In the genomic region with DNA sequence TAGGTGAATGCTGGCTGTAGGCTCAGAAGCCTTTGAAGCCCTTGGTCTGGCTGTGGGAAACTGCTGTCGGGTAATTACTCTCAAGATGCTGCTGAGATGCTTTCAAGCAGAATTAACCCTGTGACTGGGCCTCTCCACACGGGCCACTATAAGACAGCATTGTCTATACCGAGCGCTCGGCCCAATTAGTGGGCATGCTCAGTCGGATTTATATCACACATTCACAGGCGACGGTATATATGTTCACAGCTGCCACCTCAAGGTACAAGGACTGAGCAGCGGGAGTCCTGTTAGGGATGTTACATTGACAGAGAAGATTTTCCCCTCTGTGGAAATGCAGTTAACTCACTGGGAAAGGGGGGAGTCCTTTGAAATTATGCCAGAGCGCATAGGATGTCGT, we compare ENCODE assay signal across 14 mouse cellular contexts.
DNase-seq lines count a peak whose midpoint lies in the region; ATAC-seq lines count a peak whose summit lies in the region.
"Had no signal": no experiment of that assay in that cellular context is flagged by ENCODE, and none has a peak within 500 bp of the region (broad histone marks: within the 10 kb centered on the region; RNA-seq: fewer than 3 reads in every experiment).

No protein-coding gene starts in this region.

- no peak overlapping the region for H3K4me2 ChIP-seq in hindbrain, embryonic 12.5 days (replicated peaks)
- H3K4me2 ChIP-seq in hindbrain, embryonic 16.5 days (ENCODE audit: low read length) = no peak overlapping the region
- H3K4me2 ChIP-seq in embryonic facial prominence, embryonic 11.5 days (ENCODE audit: low read depth, low read length) = no peak overlapping the region
- H3K4me2 ChIP-seq in limb, embryonic 11.5 days (ENCODE audit: low read depth, severe bottlenecking) = no peak overlapping the region
- H3K4me2 ChIP-seq in neural tube, embryonic 13.5 days = peak overlapping the region; percentile 25; the same call in 1 of the 2 replicates
- H3K4me2 ChIP-seq: heart, embryonic 15.5 days; lung, embryonic 15.5 days had no signal

- H3K36me3 ChIP-seq in hindbrain, embryonic 12.5 days = no peaks in the 10 kb centered on the region
- H3K36me3 ChIP-seq in hindbrain, embryonic 16.5 days (ENCODE audit: control insufficient read depth, insufficient read depth, low read length) = no peaks in the 10 kb centered on the region
- no peaks in the 10 kb centered on the region for H3K36me3 ChIP-seq in embryonic facial prominence, embryonic 11.5 days (replicated peaks; ENCODE audit: control insufficient read depth, insufficient read depth, low read depth, low read length)
- H3K36me3 ChIP-seq in limb, embryonic 11.5 days (ENCODE audit: control insufficient read depth, insufficient read depth, low read length) = no peaks in the 10 kb centered on the region; the same call in 1 of the 2 replicates
- H3K36me3 ChIP-seq in neural tube, embryonic 13.5 days = no peaks in the 10 kb centered on the region
- H3K36me3 ChIP-seq: lung, embryonic 15.5 days had no signal

- peak; percentile 30 for DNase-seq in embryonic facial prominence, embryonic 11.5 days (ENCODE audit: low spot score)
- DNase-seq in limb, embryonic 11.5 days (ENCODE audit: low spot score) = peak; percentile 22
- no peak for DNase-seq in right cerebral cortex, postnatal 36 days (ENCODE audit: low spot score in 2 of 2)
- no peak for DNase-seq in layer of hippocampus, postnatal 36 days
- DNase-seq in heart, postnatal 36 days = no peak
- DNase-seq: adrenal gland, postnatal 10 days; gastrocnemius, postnatal 36 days; kidney, postnatal 25 days had no signal

- H3K9ac ChIP-seq in hindbrain, embryonic 12.5 days = no peak overlapping the region
- H3K9ac ChIP-seq in hindbrain, embryonic 16.5 days (ENCODE audit: low read depth, low read length) = no peak overlapping the region
- H3K9ac ChIP-seq in embryonic facial prominence, embryonic 11.5 days (replicated peaks; ENCODE audit: low read length) = no peak overlapping the region
- H3K9ac ChIP-seq in limb, embryonic 11.5 days (ENCODE audit: low read length) = no peak overlapping the region
- no peak overlapping the region; the same call in 1 of the 2 replicates for H3K9ac ChIP-seq in neural tube, embryonic 13.5 days
- H3K9ac ChIP-seq: heart, embryonic 15.5 days; lung, embryonic 15.5 days had no signal

- peak; percentile 54; the same call in 1 of the 2 replicates for ATAC-seq in hindbrain, embryonic 12.5 days (ENCODE audit: low FRiP score)
- ATAC-seq in hindbrain, embryonic 16.5 days = no peak
- peak; percentile 45; the same call in 1 of the 2 replicates for ATAC-seq in embryonic facial prominence, embryonic 11.5 days (replicated peaks; ENCODE audit: insufficient number of reproducible peaks, low FRiP score, low TSS enrichment, low read depth)
- no peak for ATAC-seq in limb, embryonic 11.5 days (ENCODE audit: insufficient number of reproducible peaks, low FRiP score, low TSS enrichment, low read depth)
- no peak for ATAC-seq in neural tube, embryonic 13.5 days (ENCODE audit: low read depth)
- ATAC-seq: intestine, embryonic 16.5 days had no signal

- H3K4me1 ChIP-seq in hindbrain, embryonic 12.5 days = peaks cover 12% of the 10 kb centered on the region; the same call in 1 of the 2 replicates
- no peaks in the 10 kb centered on the region; the same call in 1 of the 2 replicates for H3K4me1 ChIP-seq in hindbrain, embryonic 16.5 days (ENCODE audit: control insufficient read depth, insufficient read depth, low read depth, low read length)
- H3K4me1 ChIP-seq in embryonic facial prominence, embryonic 11.5 days (ENCODE audit: control insufficient read depth, insufficient read depth, low read length) = peaks cover 6% of the 10 kb centered on the region
- peaks cover 10% of the 10 kb centered on the region; the same call in 1 of the 2 replicates for H3K4me1 ChIP-seq in limb, embryonic 11.5 days (ENCODE audit: control insufficient read depth, insufficient read depth, low read length)
- H3K4me1 ChIP-seq in neural tube, embryonic 13.5 days (replicated peaks) = peaks cover 10% of the 10 kb centered on the region

- 47% methylated on average over 11 of the region's 11 CpGs for WGBS in hindbrain, embryonic 12.5 days
- 37% methylated on average over 11 of the region's 11 CpGs for WGBS in hindbrain, embryonic 16.5 days
- 64% methylated on average over 11 of the region's 11 CpGs for WGBS in embryonic facial prominence, embryonic 11.5 days
- WGBS in limb, embryonic 11.5 days = 38% methylated on average over 11 of the region's 11 CpGs
- WGBS in neural tube, embryonic 13.5 days = 18% methylated on average over 11 of the region's 11 CpGs

- intact Hi-C loops in heart, postnatal 36 days (cut with DNase I) = no loop called here

- H3K4me3 ChIP-seq in hindbrain, embryonic 12.5 days = no peak overlapping the region
- no peak overlapping the region for H3K4me3 ChIP-seq in hindbrain, embryonic 16.5 days (ENCODE audit: low read length)
- no peak overlapping the region for H3K4me3 ChIP-seq in embryonic facial prominence, embryonic 11.5 days (ENCODE audit: low read depth, low read length)
- no peak overlapping the region for H3K4me3 ChIP-seq in limb, embryonic 11.5 days (ENCODE audit: low read depth, low read length)
- no peak overlapping the region for H3K4me3 ChIP-seq in neural tube, embryonic 13.5 days
- H3K4me3 ChIP-seq: heart, embryonic 15.5 days; lung, embryonic 15.5 days had no signal

- H3K27ac ChIP-seq in hindbrain, embryonic 12.5 days = no peak overlapping the region
- H3K27ac ChIP-seq in hindbrain, embryonic 16.5 days (ENCODE audit: low read depth, low read length) = no peak overlapping the region
- H3K27ac ChIP-seq in embryonic facial prominence, embryonic 11.5 days (replicated peaks; ENCODE audit: low read depth, low read length) = no peak overlapping the region
- H3K27ac ChIP-seq in limb, embryonic 11.5 days (replicated peaks; ENCODE audit: low read depth, low read length) = no peak overlapping the region
- no peak overlapping the region for H3K27ac ChIP-seq in neural tube, embryonic 13.5 days (replicated peaks)
- H3K27ac ChIP-seq: heart, embryonic 15.5 days; lung, embryonic 15.5 days had no signal

- H3K9me3 ChIP-seq in hindbrain, embryonic 12.5 days (replicated peaks) = no peaks in the 10 kb centered on the region
- no peaks in the 10 kb centered on the region for H3K9me3 ChIP-seq in hindbrain, embryonic 16.5 days (ENCODE audit: control insufficient read depth, low read length)
- no peaks in the 10 kb centered on the region for H3K9me3 ChIP-seq in embryonic facial prominence, embryonic 11.5 days (replicated peaks; ENCODE audit: control insufficient read depth, low read length)
- H3K9me3 ChIP-seq in limb, embryonic 11.5 days (ENCODE audit: control insufficient read depth, low read length) = no peaks in the 10 kb centered on the region
- H3K9me3 ChIP-seq in neural tube, embryonic 13.5 days = no peaks in the 10 kb centered on the region
- H3K9me3 ChIP-seq: heart, embryonic 15.5 days; lung, embryonic 15.5 days had no signal

- no peaks in the 10 kb centered on the region for H3K27me3 ChIP-seq in hindbrain, embryonic 12.5 days
- H3K27me3 ChIP-seq in hindbrain, embryonic 16.5 days (replicated peaks; ENCODE audit: control insufficient read depth, insufficient read depth, low read length) = no peaks in the 10 kb centered on the region
- H3K27me3 ChIP-seq in embryonic facial prominence, embryonic 11.5 days (ENCODE audit: control insufficient read depth, insufficient read depth, low read length) = no peaks in the 10 kb centered on the region
- no peaks in the 10 kb centered on the region for H3K27me3 ChIP-seq in limb, embryonic 11.5 days (ENCODE audit: control insufficient read depth, insufficient read depth, low read length)
- no peaks in the 10 kb centered on the region for H3K27me3 ChIP-seq in neural tube, embryonic 13.5 days
- H3K27me3 ChIP-seq: heart, embryonic 15.5 days; lung, embryonic 15.5 days had no signal

Comparison
In these comparisons a context has a peak if more than half of its experiments do, and no peak if none do; other contexts are left out.
1. ATAC-seq: peak in hindbrain, embryonic 12.5 days (single experiment) and embryonic facial prominence, embryonic 11.5 days (single experiment); none in hindbrain, embryonic 16.5 days (single experiment), limb, embryonic 11.5 days (single experiment) and neural tube, embryonic 13.5 days (single experiment).
2. DNase-seq: peak in embryonic facial prominence, embryonic 11.5 days (single experiment) and limb, embryonic 11.5 days (single experiment); none in right cerebral cortex, postnatal 36 days (0 of 2), layer of hippocampus, postnatal 36 days (0 of 2) and heart, postnatal 36 days (0 of 2).